Mouse (Mus musculus): ENCODE data around the gene Ube2cbp.

- no peak for TF ChIP-seq CTCF (IDR thresholded peaks at IDR 0.05; ENCODE audit: extremely low read depth, insufficient read length, insufficient replicate concordance, low read depth, low read length)
- TF ChIP-seq POLR2A (IDR thresholded peaks at IDR 0.05; ENCODE audit: low read depth, low read length): no peak
Measured at GRCm38 (mm10) chr9:86507437-86507836, 42.7 kb upstream of the Ube2cbp start.

Measured in small intestine, adult 2 months (tissue).